Mouse (Mus musculus) forebrain, embryonic 10.5 days (tissue): Measurements from ENCODE around the gene Map2k5. TPM values are rescaled to one million over a fixed set of nuclear protein-coding genes. Genes with fewer than 3 reads are reported as not detected.

Experiments used
- DNase-seq: peaks from one replicate; pipeline ENCODE4 v3.0.0-alpha.2; 2017; ENCODE audit warnings: low spot score; ENCODE audit errors: extremely low spot score
- H3K27ac ChIP-seq: fragments of 300-500 bp; sonication (generic); 2 replicates; pipeline ENCODE4 v1.5.1; 2016; ENCODE audit warnings: mild to moderate bottlenecking
- H3K27me3 ChIP-seq: fragments of 300-500 bp; sonication (generic); 2 replicates; pipeline ENCODE4 v1.6.1; 2016; ENCODE audit warnings: mild to moderate bottlenecking; ENCODE audit not compliant: poor library complexity, severe bottlenecking
- H3K36me3 ChIP-seq: fragments of 300-500 bp; sonication (generic); replicated peaks from 2 replicates; pipeline ENCODE4 v1.6.1; 2016; ENCODE audit warnings: mild to moderate bottlenecking, moderate library complexity
- H3K4me1 ChIP-seq: fragments of 300-500 bp; sonication (generic); 2 replicates; pipeline ENCODE4 v1.6.1; 2016
- H3K4me3 ChIP-seq: fragments of 300-500 bp; sonication (generic); 2 replicates; pipeline ENCODE4 v1.5.1; 2016; ENCODE audit warnings: mild to moderate bottlenecking, moderate library complexity
- H3K9me3 ChIP-seq: fragments of 300-500 bp; sonication (generic); 2 replicates; pipeline ENCODE4 v1.6.1; 2016; ENCODE audit warnings: mild to moderate bottlenecking, moderate library complexity
- WGBS: fragments of 180-500 bp; shearing (Covaris S2); methylation state at CpG from one replicate; pipeline ENCODE4 v1.1.7; 2016; 5-methylcytosine and 5-hydroxymethylcytosine counted together
- polyA plus RNA-seq: library from polyadenylated mRNA; unstranded; fragments of >200 nt; fragmentation: Nextera tagmentation; extraction: Ambion mirVana; gene quantifications from 2 replicates; pipeline ENCODE4 v1.2.1, GENCODE M21; 2016

The Map2k5 gene
- polyA plus RNA-seq, 1 experiment from 2014 or later = 33.8 TPM

DNA sequence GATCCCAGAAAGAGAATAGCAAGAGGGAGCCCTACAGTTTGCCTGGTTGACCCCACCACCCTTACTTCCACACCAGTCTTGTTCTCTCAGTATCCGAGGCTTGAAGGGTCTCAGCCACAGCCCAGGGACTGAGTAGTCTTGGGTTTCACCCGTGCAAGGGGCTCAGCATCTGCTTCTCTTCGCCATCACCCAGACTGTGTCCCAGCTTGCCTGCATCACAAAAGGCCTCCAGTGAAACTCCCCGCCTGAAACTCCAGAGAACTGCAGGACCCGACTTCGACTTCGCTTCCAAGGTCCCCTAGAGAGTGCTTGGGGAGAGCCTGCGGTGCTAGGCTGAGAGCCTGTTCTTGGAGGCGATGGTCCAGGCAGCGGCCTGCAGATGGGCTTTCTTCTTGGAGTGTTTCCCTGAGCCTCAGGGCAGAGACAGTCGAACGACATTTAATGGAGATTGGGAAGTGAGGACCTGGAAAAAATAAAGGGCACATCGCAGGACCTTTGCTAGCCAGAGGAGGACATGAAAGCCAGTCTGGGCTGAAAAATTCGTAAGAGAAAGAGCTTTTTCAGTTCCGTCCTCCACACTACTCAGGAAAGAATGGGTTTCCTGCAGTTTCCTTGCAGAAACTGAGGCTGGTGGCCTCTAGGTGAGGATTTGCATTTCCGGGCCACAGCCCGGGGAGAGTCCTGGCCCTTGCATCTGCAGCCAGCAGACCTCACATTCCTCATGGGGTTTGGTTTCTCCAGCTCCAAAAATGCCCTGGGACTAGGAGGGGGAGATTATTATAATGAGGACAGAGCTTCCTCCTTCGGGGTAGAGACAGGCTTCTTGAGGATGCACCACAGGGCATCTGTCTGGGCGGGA lies 240.7 kb downstream of the Map2k5 start:
- DNase-seq = no peak
- peak overlapping the region; percentile 1; the same call in 1 of the 2 replicates for H3K4me3 ChIP-seq
- H3K9me3 ChIP-seq = no peaks in the 10 kb centered on the region
- H3K36me3 ChIP-seq = no peaks in the 10 kb centered on the region
- WGBS = 1% methylated on average over 19 of the region's 19 CpGs
- H3K27ac ChIP-seq = no peak overlapping the region
- H3K27me3 ChIP-seq = peaks cover 92% of the 10 kb centered on the region
- peaks cover 71% of the 10 kb centered on the region for H3K4me1 ChIP-seq

GRCm38 (mm10) chr9:63136241-63136640 lies 241.5 kb downstream of the Map2k5 start:
- no peak overlapping the region for H3K4me3 ChIP-seq
- 5% methylated on average over 8 of the region's 8 CpGs for whole genome bisulfite sequencing
- DNase-seq = no peak

DNA sequence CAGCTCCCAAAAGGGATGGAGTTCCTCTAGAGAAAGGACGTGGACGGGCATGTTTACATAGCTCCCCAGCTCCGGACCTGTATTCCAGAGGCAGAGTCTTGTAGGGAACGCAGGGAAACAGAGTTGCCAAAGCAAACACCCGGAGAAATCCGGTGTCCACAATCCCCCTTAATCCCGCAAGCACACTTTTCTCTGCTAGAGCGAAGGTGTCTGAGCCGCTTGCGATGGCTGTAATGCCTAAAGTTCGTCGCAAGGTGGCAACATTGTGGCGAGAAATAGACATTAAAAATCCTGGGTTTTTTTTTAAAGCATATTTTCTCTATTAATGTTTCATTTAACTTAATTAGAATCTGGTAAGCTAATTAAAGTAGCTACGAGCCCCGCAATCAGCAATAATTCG lies 241.9 kb downstream of the Map2k5 start:
- Histone ChIP-seq H3K4me1 (peaks cover 75% of the 10 kb centered on the region), H3K36me3 (no peaks in the 10 kb centered on the region), H3K27ac (no peak overlapping the region), H3K27me3 (peaks cover 92% of the 10 kb centered on the region), H3K4me3 (peak overlapping the region; percentile 37), H3K9me3 (no peaks in the 10 kb centered on the region)
- WGBS = under 1% methylated on average over 16 of the region's 16 CpGs
- peak; percentile 63 for DNase-seq

More at GRCm38 (mm10) chr9:63136241-63136640, 241.5 kb downstream of the Map2k5 start:
- Histone ChIP-seq H3K27me3 (peaks cover 92% of the 10 kb centered on the region), H3K36me3 (no peaks in the 10 kb centered on the region), H3K27ac (no peak overlapping the region), H3K9me3 (no peaks in the 10 kb centered on the region), H3K4me1 (peaks cover 74% of the 10 kb centered on the region)

- Histone ChIP-seq H3K9me3 (no peaks in the 10 kb centered on the region), H3K27me3 (peaks cover 92% of the 10 kb centered on the region), H3K4me3 (peak overlapping the region; percentile 37), H3K4me1 (peaks cover 75% of the 10 kb centered on the region), H3K27ac (no peak overlapping the region), H3K36me3 (no peaks in the 10 kb centered on the region)
- DNase-seq = no peak
- WGBS = 2% methylated on average over 11 of the region's 11 CpGs
Measured at GRCm38 (mm10) chr9:63135356-63135755, 242.3 kb downstream of the Map2k5 start.

DNA sequence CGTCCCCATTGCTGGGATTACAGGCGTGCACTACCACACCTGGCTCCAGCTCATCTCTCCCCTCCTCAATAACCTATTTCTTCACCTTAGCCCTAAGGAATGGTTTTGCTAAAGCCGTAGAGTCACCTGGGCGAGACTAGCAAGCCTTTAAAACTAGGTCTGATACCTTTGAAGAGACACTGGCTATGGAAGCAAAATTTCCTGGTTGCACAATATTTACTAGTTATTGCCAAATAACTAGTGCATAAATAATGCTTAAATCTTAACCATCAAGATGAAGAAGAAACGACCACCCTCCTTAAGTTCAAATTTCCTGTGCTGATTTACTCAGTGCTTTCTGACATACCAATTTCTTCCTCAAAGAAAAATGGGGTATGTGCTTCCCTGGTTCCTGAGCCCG lies 244.0 kb downstream of the Map2k5 start:
- H3K9me3 ChIP-seq = no peaks in the 10 kb centered on the region
- H3K27me3 ChIP-seq = peaks cover 89% of the 10 kb centered on the region
- DNase-seq = no peak
- H3K4me1 ChIP-seq = peaks cover 60% of the 10 kb centered on the region
- no peaks in the 10 kb centered on the region for H3K36me3 ChIP-seq
- WGBS = 18% methylated on average over 6 of the region's 6 CpGs
- H3K4me3 ChIP-seq = peak overlapping the region; percentile 56
- H3K27ac ChIP-seq = no peak overlapping the region

GRCm38 (mm10) chr9:63132673-63133601 lies 244.8 kb downstream of the Map2k5 start:
- H3K9me3 ChIP-seq = no peaks in the 10 kb centered on the region
- no peaks in the 10 kb centered on the region for H3K36me3 ChIP-seq
- DNase-seq = peak; percentile 94
- H3K4me3 ChIP-seq = peak overlapping the region; percentile 56
- peaks cover 54% of the 10 kb centered on the region for H3K4me1 ChIP-seq
- peaks cover 81% of the 10 kb centered on the region for H3K27me3 ChIP-seq
- peak overlapping the region; percentile 76 for H3K27ac ChIP-seq
- WGBS = under 1% methylated on average over 48 of the region's 48 CpGs

- H3K27me3 ChIP-seq = peaks cover 73% of the 10 kb centered on the region
- peak overlapping the region; percentile 56 for H3K4me3 ChIP-seq
- no peaks in the 10 kb centered on the region for H3K9me3 ChIP-seq
- peak; percentile 66 for DNase-seq
- no peaks in the 10 kb centered on the region for H3K36me3 ChIP-seq
- peak overlapping the region; percentile 76 for H3K27ac ChIP-seq
- H3K4me1 ChIP-seq = peaks cover 45% of the 10 kb centered on the region
- under 1% methylated on average over 28 of the region's 28 CpGs for WGBS
Measured at GRCm38 (mm10) chr9:63131957-63132602, 245.6 kb downstream of the Map2k5 start.

- no peaks in the 10 kb centered on the region for H3K9me3 ChIP-seq
- no peak overlapping the region for H3K27ac ChIP-seq
- peaks cover 62% of the 10 kb centered on the region for H3K27me3 ChIP-seq
- H3K4me1 ChIP-seq = peaks cover 26% of the 10 kb centered on the region
- WGBS = 85% methylated on average over 8 of the region's 8 CpGs
- H3K4me3 ChIP-seq = no peak overlapping the region
- DNase-seq = no peak
- H3K36me3 ChIP-seq = no peaks in the 10 kb centered on the region
Measured at GRCm38 (mm10) chr9:63129641-63130041, 248.1 kb downstream of the Map2k5 start.

DNA sequence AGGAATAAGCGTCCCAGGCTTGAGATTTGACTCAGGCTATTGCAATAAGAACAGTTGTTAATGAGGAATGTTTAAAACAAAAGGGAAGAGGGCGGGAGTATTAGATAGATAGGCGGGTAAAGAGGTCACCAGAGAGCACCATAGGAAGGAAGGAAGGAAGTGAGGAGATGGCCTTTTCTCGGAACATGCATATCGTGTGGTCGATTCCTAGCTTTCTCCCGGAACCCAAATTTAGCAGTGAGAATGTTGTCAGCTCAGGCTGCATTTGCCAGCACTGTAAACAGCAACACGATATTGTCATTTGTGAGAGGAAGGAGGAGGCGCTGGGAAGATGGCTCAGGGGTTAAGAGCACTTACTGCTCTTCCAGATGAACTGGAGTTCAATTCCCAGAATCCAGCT lies 253.2 kb downstream of the Map2k5 start:
- H3K27me3 ChIP-seq = peaks cover 28% of the 10 kb centered on the region
- no peaks in the 10 kb centered on the region for H3K36me3 ChIP-seq
- no peak overlapping the region for H3K27ac ChIP-seq
- H3K9me3 ChIP-seq = no peaks in the 10 kb centered on the region
- H3K4me3 ChIP-seq = no peak overlapping the region
- WGBS = 53% methylated on average over 9 of the region's 9 CpGs
- DNase-seq = no peak
- H3K4me1 ChIP-seq = peaks cover 35% of the 10 kb centered on the region

GRCm38 (mm10) chr9:63123451-63124438 lies 254.0 kb downstream of the Map2k5 start:
- Histone ChIP-seq H3K9me3 (no peaks in the 10 kb centered on the region), H3K4me3 (peak overlapping the region; percentile 56), H3K36me3 (no peaks in the 10 kb centered on the region), H3K27ac (peak overlapping the region; percentile 85), H3K27me3 (peaks cover 22% of the 10 kb centered on the region), H3K4me1 (peaks cover 35% of the 10 kb centered on the region)
- peak; percentile 93 for DNase-seq
- WGBS = 7% methylated on average over 30 of the region's 30 CpGs

DNA sequence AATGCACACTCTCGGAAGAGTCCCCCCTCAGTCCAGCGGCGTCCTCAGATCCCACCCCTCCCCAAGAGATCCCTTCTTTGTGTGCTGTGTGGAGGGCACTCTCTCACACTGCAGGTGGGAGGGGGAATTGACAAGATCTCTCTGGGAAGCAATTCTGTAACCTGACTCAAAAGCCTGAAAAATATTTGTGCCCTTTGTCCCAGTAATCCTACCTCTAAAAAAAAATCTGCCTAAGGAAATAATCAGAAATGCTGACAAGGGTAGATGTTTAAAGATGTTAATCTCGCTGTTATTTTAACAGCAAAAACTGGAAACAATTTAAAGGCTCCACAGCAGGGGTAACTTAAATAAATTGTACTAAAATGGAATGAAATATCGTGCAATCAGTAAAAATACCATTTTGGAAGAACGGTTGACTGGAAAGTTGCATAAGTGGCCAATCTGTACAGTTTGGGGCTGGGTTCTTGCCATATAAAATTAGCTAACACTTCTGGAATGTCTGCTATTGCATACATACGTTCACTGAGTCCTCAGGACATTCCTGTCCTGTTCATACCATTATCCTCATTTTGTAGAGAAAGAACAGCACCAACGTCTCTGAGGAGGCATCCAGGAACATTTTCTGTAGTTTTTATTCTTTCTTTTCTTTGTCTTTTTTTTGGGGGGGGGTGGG lies 255.4 kb downstream of the Map2k5 start:
- Histone ChIP-seq H3K27ac (peak overlapping the region; percentile 66; the same call in 1 of the 2 replicates), H3K4me1 (peaks cover 35% of the 10 kb centered on the region), H3K4me3 (no peak overlapping the region), H3K27me3 (peaks cover 24% of the 10 kb centered on the region), H3K36me3 (no peaks in the 10 kb centered on the region), H3K9me3 (no peaks in the 10 kb centered on the region)
- no peak for DNase-seq
- WGBS = 40% methylated on average over 8 of the region's 8 CpGs
